Mouse (Mus musculus) cerebellum, adult 9-10 months (tissue): ENCODE data around the gene Tanc2.

Experiments used
- DNase-seq: peaks from one replicate; pipeline ENCODE4 v3.0.0; 2022

The Tanc2 gene

GRCm38 (mm10) chr11:105964691-105965090 lies 374.9 kb downstream of the Tanc2 start:
- DNase-seq = no peak

- DNase-seq = no peak
Observed at GRCm38 (mm10) chr11:105966288-105966687, 376.5 kb downstream of the Tanc2 start.

- no peak for DNase-seq
Observed at GRCm38 (mm10) chr11:105967741-105968574, 378.2 kb downstream of the Tanc2 start, which contains the start of gene Ace. Gene Ace, plus strand, starts transcription at chr11:105967945.

- no peak for DNase-seq
Observed at GRCm38 (mm10) chr11:105968948-105969347, 379.2 kb downstream of the Tanc2 start.

GRCm38 (mm10) chr11:105969516-105969915 lies 379.7 kb downstream of the Tanc2 start:
- DNase-seq = no peak

- peak; percentile 65 for DNase-seq
Observed at GRCm38 (mm10) chr11:105974593-105974992, 384.8 kb downstream of the Tanc2 start.

- peak; percentile 64 for DNase-seq
Observed at GRCm38 (mm10) chr11:105975050-105975449, 385.3 kb downstream of the Tanc2 start.

GRCm38 (mm10) chr11:105975636-105976035 lies 385.9 kb downstream of the Tanc2 start:
- DNase-seq = no peak

- DNase-seq = peak; percentile 64
Observed at GRCm38 (mm10) chr11:105978232-105978631, 388.4 kb downstream of the Tanc2 start.

- no peak for DNase-seq
Observed at GRCm38 (mm10) chr11:105978634-105979033, 388.8 kb downstream of the Tanc2 start.
